Mouse (Mus musculus) heart, adult 2 months (tissue): ENCODE data around the gene Nes. TPM values are rescaled to one million over a fixed set of nuclear protein-coding genes. Genes with fewer than 3 reads are reported as not detected.
A peak's percentile ranks its signal among the peaks of the same experiment; 100 is the strongest.

Experiments
- DNase-seq, 2 experiments: peaks; one replicate each; pipeline ENCODE4 v3.0.0; 2021
- H3K27ac ChIP-seq: fragments of 200-600 bp; 2 replicates; pipeline ENCODE4 v1.8.1; 2022
- H3K27me3 ChIP-seq: fragments of 200-500 bp; 2 replicates; pipeline ENCODE4 v1.6.1; 2012; ENCODE audit warnings: mild to moderate bottlenecking, low read length, inconsistent platforms, mixed read lengths; ENCODE audit not compliant: control insufficient read depth, insufficient read depth
- H3K36me3 ChIP-seq: fragments of 200-500 bp; 2 replicates; pipeline ENCODE4 v1.6.1; 2012; ENCODE audit warnings: low read length, inconsistent platforms; ENCODE audit not compliant: control insufficient read depth, insufficient read depth
- H3K4me1 ChIP-seq: fragments of 200-500 bp; 2 replicates; pipeline ENCODE4 v1.6.1; 2011; ENCODE audit warnings: low read length; ENCODE audit not compliant: control insufficient read depth, insufficient read depth
- H3K4me3 ChIP-seq: fragments of 200-600 bp; 2 replicates; pipeline ENCODE4 v1.8.1; 2022
- H3K79me2 ChIP-seq: fragments of 200-500 bp; replicated peaks from 2 replicates; pipeline ENCODE4 v1.6.1; 2012; ENCODE audit warnings: mild to moderate bottlenecking, inconsistent platforms, low read length, moderate library complexity, mixed read lengths; ENCODE audit not compliant: control insufficient read depth, insufficient read depth
- H3K9ac ChIP-seq: fragments of 200-500 bp; 2 replicates; pipeline ENCODE4 v1.6.1; 2012; ENCODE audit warnings: low read depth, mild to moderate bottlenecking, control low read depth, inconsistent platforms, low read length, mixed read lengths
- CTCF ChIP-seq: fragments of 200-600 bp; IDR thresholded peaks from 2 replicates; pipeline ENCODE4 v1.8.1; 2022; ENCODE audit warnings: antibody characterized with exemption, mild to moderate bottlenecking, moderate library complexity
- EP300 ChIP-seq: fragments of 200-500 bp; IDR thresholded peaks from 2 replicates; pipeline ENCODE4 v1.6.1; 2011; ENCODE audit warnings: low read depth, low read length, control low read depth; ENCODE audit not compliant: insufficient read depth
- POLR2A ChIP-seq: fragments of 200-500 bp; IDR thresholded peaks from 2 replicates; pipeline ENCODE4 v1.6.1; 2011; ENCODE audit warnings: mild to moderate bottlenecking, low read depth, low read length, control low read depth; ENCODE audit not compliant: insufficient read depth
- WGBS: fragments of 180-500 bp; shearing (Covaris S2); methylation state at CpG from one replicate; pipeline ENCODE4 v1.1.7; 2018; 5-methylcytosine and 5-hydroxymethylcytosine counted together
- intact Hi-C: fragments of 180-260 bp; cut with DNase I; formaldehyde crosslinking; loops from one replicate; pipeline ENCODE4 v1.15.1; 2025
- polyA plus RNA-seq: library from polyadenylated mRNA; depleted of rRNA; stranded (reverse); fragments of >200 nt; gene quantifications from 2 replicates; pipeline ENCODE4 v1.2.3, GENCODE M21; 2012; rRNA removed
- total RNA-seq, 2 experiments: library from RNA; stranded (reverse); gene quantifications; 2 replicates each; pipeline ENCODE4 v1.2.3; 2021

Gene Nes
- total and polyA plus RNA-seq, 3 experiments, result 6.2 to 22.8 (median 14.7) TPM

- H3K79me2 ChIP-seq, result no peaks in the 10 kb centered on the region
- H3K4me3 ChIP-seq, result no peak overlapping the region
- no peaks in the 10 kb centered on the region for H3K4me1 ChIP-seq
- no peak overlapping the region for H3K9ac ChIP-seq
- 52% methylated on average over 7 of the region's 7 CpGs for WGBS
- intact Hi-C loops, result loop anchor here (5.0 kb wide), 1 partner anchor 45 kb away; no protein-coding TSS in a partner anchor
- H3K27me3 ChIP-seq, result peaks cover 16% of the 10 kb centered on the region
- no peak for DNase-seq
- H3K36me3 ChIP-seq, result no peaks in the 10 kb centered on the region
- no peak overlapping the region for H3K27ac ChIP-seq
- TF ChIP-seq EP300 (no peak), CTCF (no peak), POLR2A (no peak)
Measured at GRCm38 (mm10) chr3:88026823-88027222, 55.9 kb downstream of the Nes start.

- TF ChIP-seq CTCF (peak; percentile 70), POLR2A (no peak)
- H3K27ac ChIP-seq, result no peak within 1 kb of the TSS
- no peak for DNase-seq
- intact Hi-C loops, result loop anchor here (5.0 kb wide), 1 partner anchor 45 kb away; no protein-coding TSS in a partner anchor
- 44% methylated on average over 5 of the region's 5 CpGs for WGBS
- no peak within 1 kb of the TSS for H3K9ac ChIP-seq
- H3K79me2 ChIP-seq, result no peaks in the 10 kb centered on the region
- no peaks in the 10 kb centered on the region for H3K4me1 ChIP-seq
- peaks cover 12% of the 10 kb centered on the region for H3K27me3 ChIP-seq
- H3K36me3 ChIP-seq, result no peaks in the 10 kb centered on the region
- H3K4me3 ChIP-seq, result no peak within 1 kb of the TSS
Measured at GRCm38 (mm10) chr3:88027434-88028186, 56.7 kb downstream of the Nes start, which contains the start of gene Hapln2. Gene Hapln2, minus strand, starts transcription at chr3:88027583.

Other genes with a start within 250 kb of the Nes start
- gene Lrrc71, start 222.5 kb upstream of the Nes start, total RNA-seq, result under 1 TPM; 0.36 to 0.47 TPM
- 0.26 and 1.1 TPM in 2 replicates for gene Lrrc71, start 222.5 kb upstream of the Nes start, polyA plus RNA-seq
- under 1 TPM; 0.14 to 0.16 TPM for gene Ntrk1, start 175.9 kb upstream of the Nes start, total RNA-seq
- 0.38 and 0.57 TPM in 2 replicates for gene Ntrk1, start 175.9 kb upstream of the Nes start, polyA plus RNA-seq
- under 1 TPM in 1 of 2 experiments, not detected in 1; 0.05 TPM for gene Insrr, start 174.1 kb upstream of the Nes start, total RNA-seq
- gene Insrr, start 174.1 kb upstream of the Nes start, polyA plus RNA-seq, result 0.04 TPM in 1 of 2 replicates, not detected in the other
- 10 to 100 TPM; 17.1 to 18.7 TPM for gene Pear1, start 146.8 kb upstream of the Nes start, total RNA-seq
- 42.5 and 45.0 TPM in 2 replicates for gene Pear1, start 146.8 kb upstream of the Nes start, polyA plus RNA-seq
- gene Sh2d2a, start 124.3 kb upstream of the Nes start, total RNA-seq, result under 1 TPM; 0.05 to 0.27 TPM
- 0.41 and 0.70 TPM in 2 replicates for gene Sh2d2a, start 124.3 kb upstream of the Nes start, polyA plus RNA-seq
- 10 to 100 TPM; 46.7 to 50.7 TPM for gene Prcc, start 85.5 kb upstream of the Nes start, total RNA-seq
- 27.6 and 35.9 TPM in 2 replicates for gene Prcc, start 85.5 kb upstream of the Nes start, polyA plus RNA-seq
- gene Hdgf, start 64.8 kb upstream of the Nes start, total RNA-seq, result 100 to 1,000 TPM; 106 to 125 TPM
- gene Hdgf, start 64.8 kb upstream of the Nes start, polyA plus RNA-seq, result 61.6 and 99.5 TPM in 2 replicates
- gene Mrpl24, start 51.6 kb upstream of the Nes start, total RNA-seq, result 10 to 100 TPM; 70.4 to 71.9 TPM
- 53.3 and 88.7 TPM in 2 replicates for gene Mrpl24, start 51.6 kb upstream of the Nes start, polyA plus RNA-seq
- gene Isg20l2, start 40.8 kb upstream of the Nes start, total RNA-seq, result 10 to 100 TPM; 10.6 to 10.9 TPM
- 6.2 and 10.8 TPM in 2 replicates for gene Isg20l2, start 40.8 kb upstream of the Nes start, polyA plus RNA-seq
- 1 to 10 TPM; 4.7 to 5.5 TPM for gene Rrnad1, start 40.4 kb upstream of the Nes start, total RNA-seq
- gene Rrnad1, start 40.4 kb upstream of the Nes start, polyA plus RNA-seq, result 17.2 and 18.7 TPM in 2 replicates
- gene Crabp2, start 22.4 kb upstream of the Nes start, total RNA-seq, result under 1 TPM in 1 of 2 experiments, not detected in 1; 0.25 TPM
- gene Crabp2, start 22.4 kb upstream of the Nes start, polyA plus RNA-seq, result not detected in 2 replicates
- under 1 TPM in 1 of 2 experiments, not detected in 1; 0.09 TPM for gene Bcan, start 29.2 kb downstream of the Nes start, total RNA-seq
- gene Bcan, start 29.2 kb downstream of the Nes start, polyA plus RNA-seq, result 0.32 and 0.55 TPM in 2 replicates
- not detected for gene Hapln2, start 56.5 kb downstream of the Nes start, total RNA-seq
- not detected in 2 replicates for gene Hapln2, start 56.5 kb downstream of the Nes start, polyA plus RNA-seq
- 1 to 10 TPM; 9.5 to 9.9 TPM for gene Gpatch4, start 72.0 kb downstream of the Nes start, total RNA-seq
- 4.3 and 8.5 TPM in 2 replicates for gene Gpatch4, start 72.0 kb downstream of the Nes start, polyA plus RNA-seq
- gene Naxe, start 87.4 kb downstream of the Nes start, total RNA-seq, result 10 to 100 TPM; 70.6 to 81.9 TPM
- gene Naxe, start 87.4 kb downstream of the Nes start, polyA plus RNA-seq, result 86.6 and 96.7 TPM in 2 replicates
- not detected for gene Ttc24, start 107.2 kb downstream of the Nes start, total RNA-seq
- 0.29 TPM in 1 of 2 replicates, not detected in the other for gene Ttc24, start 107.2 kb downstream of the Nes start, polyA plus RNA-seq
- gene Iqgap3, start 110.9 kb downstream of the Nes start, total RNA-seq, result under 1 TPM; 0.21 to 0.45 TPM
- gene Iqgap3, start 110.9 kb downstream of the Nes start, polyA plus RNA-seq, result 0.64 and 1.1 TPM in 2 replicates
- gene Mef2d, start 171.3 kb downstream of the Nes start, total RNA-seq, result 100 to 1,000 TPM; 118 to 129 TPM
- gene Mef2d, start 171.3 kb downstream of the Nes start, polyA plus RNA-seq, result 119 and 122 TPM in 2 replicates